Mouse (Mus musculus): ENCODE results near the gene Tepsin. TPM values are rescaled to one million over a fixed set of nuclear protein-coding genes. Genes with fewer than 3 reads are reported as not detected.

The Tepsin gene
- polyA plus RNA-seq, 1 experiment, result 28.5 TPM

GRCm38 (mm10) chr11:120120642-120121420 is 22.3 kb upstream of the Tepsin start:
- 81% methylated on average over 17 of the region's 17 CpGs for WGBS

GRCm38 (mm10) chr11:120119936-120120541 is 21.5 kb upstream of the Tepsin start:
- Histone ChIP-seq H3K4me1 (ENCODE audit: control insufficient read depth, insufficient read depth, low read length) (no peaks in the 10 kb centered on the region), H3K36me3 (ENCODE audit: control insufficient read depth, insufficient read depth, low read length) (no peaks in the 10 kb centered on the region), H3K27me3 (replicated peaks; ENCODE audit: control insufficient read depth, insufficient read depth, low read length) (no peaks in the 10 kb centered on the region), H3K27ac (ENCODE audit: insufficient read depth, low read depth, low read length) (no peak overlapping the region), H3K4me3 (ENCODE audit: insufficient read depth, low read depth, low read length) (no peak overlapping the region)
- 85% methylated on average over 10 of the region's 10 CpGs for WGBS
- TF ChIP-seq CTCF (conservative IDR thresholded peaks at IDR 0.05; ENCODE audit: insufficient read depth, insufficient read length, low read depth, low read length) (no peak), POLR2A (IDR thresholded peaks at IDR 0.05; ENCODE audit: low read depth, low read length) (no peak)
- DNase-seq, result no peak

More at GRCm38 (mm10) chr11:120120642-120121420, 22.3 kb upstream of the Tepsin start:
- Histone ChIP-seq H3K27me3 (replicated peaks; ENCODE audit: control insufficient read depth, insufficient read depth, low read length) (no peaks in the 10 kb centered on the region), H3K36me3 (ENCODE audit: control insufficient read depth, insufficient read depth, low read length) (no peaks in the 10 kb centered on the region), H3K4me3 (ENCODE audit: insufficient read depth, low read depth, low read length) (no peak overlapping the region), H3K27ac (ENCODE audit: insufficient read depth, low read depth, low read length) (no peak overlapping the region), H3K4me1 (ENCODE audit: control insufficient read depth, insufficient read depth, low read length) (no peaks in the 10 kb centered on the region)
- DNase-seq, result peak; percentile 76
- TF ChIP-seq CTCF (conservative IDR thresholded peaks at IDR 0.05; ENCODE audit: insufficient read depth, insufficient read length, low read depth, low read length), result peak; percentile 72
- TF ChIP-seq POLR2A (IDR thresholded peaks at IDR 0.05; ENCODE audit: low read depth, low read length), result no peak

GRCm38 (mm10) chr11:120119108-120119507 is 20.6 kb upstream of the Tepsin start:
- Histone ChIP-seq H3K36me3 (ENCODE audit: control insufficient read depth, insufficient read depth, low read length) (no peaks in the 10 kb centered on the region), H3K4me3 (ENCODE audit: insufficient read depth, low read depth, low read length) (no peak overlapping the region), H3K4me1 (ENCODE audit: control insufficient read depth, insufficient read depth, low read length) (no peaks in the 10 kb centered on the region), H3K27ac (ENCODE audit: insufficient read depth, low read depth, low read length) (no peak overlapping the region), H3K27me3 (replicated peaks; ENCODE audit: control insufficient read depth, insufficient read depth, low read length) (no peaks in the 10 kb centered on the region)
- no peak for DNase-seq
- TF ChIP-seq CTCF (conservative IDR thresholded peaks at IDR 0.05; ENCODE audit: insufficient read depth, insufficient read length, low read depth, low read length), result no peak
- no peak for TF ChIP-seq POLR2A (IDR thresholded peaks at IDR 0.05; ENCODE audit: low read depth, low read length)
- whole genome bisulfite sequencing, result 96% methylated on average over 7 of the region's 7 CpGs

- Histone ChIP-seq H3K36me3 (ENCODE audit: control insufficient read depth, insufficient read depth, low read length) (no peaks in the 10 kb centered on the region), H3K27ac (ENCODE audit: insufficient read depth, low read depth, low read length) (no peak overlapping the region), H3K27me3 (replicated peaks; ENCODE audit: control insufficient read depth, insufficient read depth, low read length) (no peaks in the 10 kb centered on the region), H3K4me3 (ENCODE audit: insufficient read depth, low read depth, low read length) (no peak overlapping the region), H3K4me1 (ENCODE audit: control insufficient read depth, insufficient read depth, low read length) (no peaks in the 10 kb centered on the region)
- no peak for TF ChIP-seq POLR2A (IDR thresholded peaks at IDR 0.05; ENCODE audit: low read depth, low read length)
- no peak for TF ChIP-seq CTCF (conservative IDR thresholded peaks at IDR 0.05; ENCODE audit: insufficient read depth, insufficient read length, low read depth, low read length)
- DNase-seq, result no peak
- 91% methylated on average over 2 of the region's 2 CpGs for WGBS
Observed at GRCm38 (mm10) chr11:120117626-120118025, 19.1 kb upstream of the Tepsin start.

- DNase-seq, result no peak
- WGBS, result 92% methylated on average over 21 of the region's 21 CpGs
- H3K27me3 ChIP-seq (replicated peaks; ENCODE audit: control insufficient read depth, insufficient read depth, low read length), result no peaks in the 10 kb centered on the region
- H3K27ac ChIP-seq (ENCODE audit: insufficient read depth, low read depth, low read length), result no peak overlapping the region
- TF ChIP-seq CTCF (conservative IDR thresholded peaks at IDR 0.05; ENCODE audit: insufficient read depth, insufficient read length, low read depth, low read length) (no peak), POLR2A (IDR thresholded peaks at IDR 0.05; ENCODE audit: low read depth, low read length) (no peak)
- no peaks in the 10 kb centered on the region for H3K36me3 ChIP-seq (ENCODE audit: control insufficient read depth, insufficient read depth, low read length)
- H3K4me1 ChIP-seq (ENCODE audit: control insufficient read depth, insufficient read depth, low read length), result peaks cover 4% of the 10 kb centered on the region; the same call in 1 of the 2 replicates
- no peak overlapping the region for H3K4me3 ChIP-seq (ENCODE audit: insufficient read depth, low read depth, low read length)
Observed at GRCm38 (mm10) chr11:120114488-120115215, 16.1 kb upstream of the Tepsin start.

- DNase-seq, result peak; percentile 66
- H3K27ac ChIP-seq (ENCODE audit: insufficient read depth, low read depth, low read length), result no peak overlapping the region
- no peak overlapping the region for H3K4me3 ChIP-seq (ENCODE audit: insufficient read depth, low read depth, low read length)
- peaks cover 12% of the 10 kb centered on the region for H3K4me1 ChIP-seq (ENCODE audit: control insufficient read depth, insufficient read depth, low read length)
- TF ChIP-seq POLR2A (IDR thresholded peaks at IDR 0.05; ENCODE audit: low read depth, low read length), result no peak
- TF ChIP-seq CTCF (conservative IDR thresholded peaks at IDR 0.05; ENCODE audit: insufficient read depth, insufficient read length, low read depth, low read length), result no peak
- H3K27me3 ChIP-seq (replicated peaks; ENCODE audit: control insufficient read depth, insufficient read depth, low read length), result no peaks in the 10 kb centered on the region
- no peaks in the 10 kb centered on the region for H3K36me3 ChIP-seq (ENCODE audit: control insufficient read depth, insufficient read depth, low read length)
- WGBS, result 72% methylated on average over 4 of the region's 4 CpGs
Observed at GRCm38 (mm10) chr11:120112136-120112535, 13.6 kb upstream of the Tepsin start.

GRCm38 (mm10) chr11:120111033-120111432 is 12.5 kb upstream of the Tepsin start:
- TF ChIP-seq CTCF (conservative IDR thresholded peaks at IDR 0.05; ENCODE audit: insufficient read depth, insufficient read length, low read depth, low read length) (peak; percentile 91), POLR2A (IDR thresholded peaks at IDR 0.05; ENCODE audit: low read depth, low read length) (no peak)
- Histone ChIP-seq H3K4me1 (ENCODE audit: control insufficient read depth, insufficient read depth, low read length) (peaks cover 14% of the 10 kb centered on the region), H3K27ac (ENCODE audit: insufficient read depth, low read depth, low read length) (no peak overlapping the region), H3K27me3 (replicated peaks; ENCODE audit: control insufficient read depth, insufficient read depth, low read length) (no peaks in the 10 kb centered on the region), H3K4me3 (ENCODE audit: insufficient read depth, low read depth, low read length) (no peak overlapping the region), H3K36me3 (ENCODE audit: control insufficient read depth, insufficient read depth, low read length) (no peaks in the 10 kb centered on the region)
- DNase-seq, result peak; percentile 44
- 14% methylated on average over 2 of the region's 2 CpGs for WGBS
